Mouse (Mus musculus): ENCODE measurements around the gene March6.

DNA sequence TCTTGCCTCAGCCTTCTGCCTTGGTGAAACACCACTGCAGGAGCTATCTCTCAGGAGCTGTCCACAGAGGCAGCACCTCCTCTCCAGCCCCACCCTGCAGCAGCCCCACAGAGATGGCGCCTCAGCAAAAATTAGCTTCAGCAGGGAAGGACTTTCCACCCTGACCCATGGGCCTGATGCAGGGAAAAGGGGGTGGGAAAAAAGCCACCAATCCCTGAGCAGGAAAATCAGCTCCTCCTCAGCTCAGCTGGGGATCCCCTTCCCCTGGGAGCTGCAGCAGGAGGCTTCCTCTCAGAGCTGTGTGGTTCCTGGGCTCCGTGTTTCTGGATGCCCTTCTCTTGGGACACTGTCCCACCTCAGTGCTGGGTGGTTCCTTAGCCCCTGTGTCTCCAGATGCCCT is 81.1 kb downstream of the March6 start:
- no peak for TF ChIP-seq GATA1 (IDR thresholded peaks at IDR 0.05; ENCODE audit: low read length)
- TF ChIP-seq TAL1 (IDR thresholded peaks at IDR 0.05; ENCODE audit: low read length): no peak
